Mouse (Mus musculus): ENCODE results near the gene 6430571L13Rik.
"Not testable (repeated sequence)": the region's sequence is repeated elsewhere in the genome, so short reads cannot be mapped to it uniquely, and the experiment has no call there.

6430571L13Rik gene

GRCm38 (mm10) chr9:107340267-107340859, at the start of gene 6430571L13Rik:
6430571L13Rik (plus strand) TSS chr9:107340602.
- DNase-seq: peak; percentile 94

GRCm38 (mm10) chr9:107290897-107291296, 49.5 kb upstream of the 6430571L13Rik start:
- peak; percentile 72 for DNase-seq

- DNase-seq: peak; percentile 57
These were observed 46.2 kb upstream of the 6430571L13Rik start for GRCm38 (mm10) chr9:107294249-107294648.

- DNase-seq: peak; percentile 52
These were observed 44.8 kb upstream of the 6430571L13Rik start for GRCm38 (mm10) chr9:107295616-107296015.

GRCm38 (mm10) chr9:107296016-107296040, 44.6 kb upstream of the 6430571L13Rik start, which contains the start of gene Cish:
Cish (plus strand) TSS chr9:107296026.
- DNase-seq: no peak

GRCm38 (mm10) chr9:107296041-107296440, 44.4 kb upstream of the 6430571L13Rik start:
- DNase-seq: no peak

DNA sequence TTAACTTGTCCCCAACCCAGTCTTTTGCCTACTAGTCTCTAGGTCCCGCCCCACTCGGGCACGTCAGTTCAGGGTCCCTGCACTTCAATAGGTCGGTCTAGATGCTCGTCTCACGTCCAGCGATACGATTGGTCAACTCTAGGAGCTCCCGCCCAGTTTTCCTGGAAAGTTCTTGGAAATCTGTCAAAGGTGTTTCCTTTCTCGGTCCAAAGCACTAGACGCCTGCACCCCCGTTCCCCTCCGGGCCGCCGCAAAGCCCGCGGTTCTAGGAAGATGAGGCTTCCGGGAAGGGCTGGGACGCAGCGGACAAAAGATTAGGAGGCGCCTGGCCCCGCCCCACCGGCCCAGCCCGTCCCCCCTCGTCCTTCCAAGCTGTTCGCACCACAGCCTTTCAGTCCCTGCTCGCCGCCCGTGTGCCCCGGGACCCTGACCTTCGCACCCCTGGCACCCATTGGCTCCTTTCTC, 43.9 kb upstream of the 6430571L13Rik start:
- DNase-seq: peak; percentile 92

GRCm38 (mm10) chr9:107297059-107297458, 43.3 kb upstream of the 6430571L13Rik start:
- no peak for DNase-seq

- DNase-seq: no peak
These were observed 42.7 kb upstream of the 6430571L13Rik start for GRCm38 (mm10) chr9:107297658-107298057.

DNA sequence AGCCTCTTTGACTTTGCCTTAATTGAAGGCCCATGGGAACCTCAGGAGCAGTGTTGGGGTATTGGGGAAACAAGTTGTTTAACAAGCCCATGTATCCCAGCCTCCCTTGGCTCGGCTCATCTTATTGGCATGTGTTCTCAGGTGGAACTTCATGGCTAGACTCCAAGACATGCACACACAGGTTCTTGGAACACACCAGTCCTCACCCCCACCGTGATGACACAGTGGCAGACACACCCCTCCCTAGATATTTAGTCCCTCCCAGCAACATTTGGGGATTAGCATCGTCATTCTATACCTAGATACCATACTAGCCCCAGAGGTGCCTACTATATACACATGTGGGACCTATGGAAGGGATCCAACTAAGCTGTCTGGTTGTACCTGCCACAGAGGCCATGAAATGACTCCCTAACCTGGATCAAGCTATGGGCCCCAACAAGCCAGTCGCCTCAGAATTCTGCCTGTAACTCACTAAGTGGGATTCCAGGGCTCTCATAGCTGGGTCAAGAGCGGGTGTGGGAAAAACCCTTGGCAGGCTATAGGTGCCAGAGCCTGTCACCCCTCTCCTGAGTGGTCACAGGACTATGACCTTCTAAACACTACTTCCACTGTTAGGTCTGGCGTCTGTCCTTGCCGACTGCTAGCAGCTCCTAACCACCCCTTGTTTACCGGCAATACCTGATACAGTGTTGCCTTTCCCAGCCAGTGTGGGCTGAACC, 42.2 kb upstream of the 6430571L13Rik start:
- no peak for DNase-seq

- DNase-seq: no peak
These were observed 41.5 kb upstream of the 6430571L13Rik start for GRCm38 (mm10) chr9:107298876-107299275.

DNA sequence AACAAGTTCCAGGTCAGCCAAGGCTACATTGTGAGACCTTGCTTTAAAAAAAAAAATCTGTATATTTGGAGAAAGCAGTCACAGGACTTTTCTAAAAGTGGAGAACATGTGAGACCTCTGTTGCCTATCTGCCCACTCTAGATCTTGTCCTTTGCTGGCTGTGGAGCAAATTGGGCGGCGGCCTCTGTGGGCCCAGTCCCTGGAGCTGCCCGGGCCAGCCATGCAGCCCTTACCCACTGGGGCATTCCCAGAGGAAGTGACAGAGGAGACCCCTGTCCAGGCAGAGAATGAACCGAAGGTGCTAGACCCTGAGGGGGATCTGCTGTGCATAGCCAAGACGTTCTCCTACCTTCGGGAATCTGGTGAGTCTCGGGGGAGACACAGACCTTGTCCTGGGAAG, 40.6 kb upstream of the 6430571L13Rik start:
- DNase-seq: no peak

DNA sequence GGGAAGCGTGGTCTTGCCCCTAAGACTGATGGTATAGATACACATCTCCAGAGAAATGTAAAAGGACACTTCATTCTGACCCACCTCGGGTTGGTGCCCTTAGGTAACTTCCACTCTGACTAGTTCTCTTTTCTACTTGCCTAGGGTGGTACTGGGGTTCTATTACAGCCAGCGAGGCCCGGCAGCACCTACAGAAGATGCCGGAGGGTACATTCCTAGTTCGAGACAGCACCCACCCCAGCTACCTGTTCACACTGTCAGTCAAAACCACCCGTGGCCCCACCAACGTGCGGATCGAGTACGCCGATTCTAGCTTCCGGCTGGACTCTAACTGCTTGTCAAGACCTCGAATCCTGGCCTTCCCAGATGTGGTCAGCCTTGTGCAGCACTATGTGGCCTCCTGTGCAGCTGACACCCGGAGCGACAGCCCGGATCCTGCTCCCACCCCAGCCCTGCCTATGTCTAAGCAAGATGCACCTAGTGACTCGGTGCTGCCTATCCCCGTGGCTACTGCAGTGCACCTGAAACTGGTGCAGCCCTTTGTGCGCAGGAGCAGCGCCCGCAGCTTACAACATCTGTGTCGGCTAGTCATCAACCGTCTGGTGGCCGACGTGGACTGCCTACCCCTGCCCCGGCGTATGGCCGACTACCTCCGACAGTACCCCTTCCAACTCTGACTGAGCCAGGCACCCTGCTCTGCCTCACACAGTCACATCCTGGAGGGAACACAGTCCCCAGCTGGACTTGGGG, 40.0 kb upstream of the 6430571L13Rik start:
- no peak for DNase-seq

GRCm38 (mm10) chr9:107301554-107302331, 38.7 kb upstream of the 6430571L13Rik start:
- DNase-seq: no peak

GRCm38 (mm10) chr9:107302592-107302991, 37.8 kb upstream of the 6430571L13Rik start:
- no peak for DNase-seq

GRCm38 (mm10) chr9:107303121-107303820, 37.1 kb upstream of the 6430571L13Rik start:
- DNase-seq: no peak

- no peak for DNase-seq
These were observed 36.5 kb upstream of the 6430571L13Rik start for GRCm38 (mm10) chr9:107303900-107304299.

DNA sequence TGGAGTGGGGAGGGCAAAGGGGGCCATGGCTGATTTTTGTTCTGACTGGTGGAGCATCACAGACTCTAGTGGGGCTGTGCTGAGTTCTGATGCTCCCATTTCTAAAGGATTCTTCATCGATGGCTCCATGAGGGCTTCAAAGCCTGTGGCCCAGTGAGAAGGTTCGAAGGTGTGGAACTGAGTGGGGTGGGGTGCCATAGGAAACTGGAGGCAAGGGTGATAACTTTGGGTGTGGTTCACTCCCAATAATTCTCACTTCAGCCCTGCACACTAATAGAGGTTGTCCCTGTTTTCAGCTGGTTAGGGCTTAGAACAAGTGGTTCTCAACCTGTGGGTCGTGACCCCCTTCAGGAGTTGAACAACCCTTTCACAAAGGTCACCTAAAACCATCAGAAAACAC, 36.0 kb upstream of the 6430571L13Rik start:
- DNase-seq: no peak

DNA sequence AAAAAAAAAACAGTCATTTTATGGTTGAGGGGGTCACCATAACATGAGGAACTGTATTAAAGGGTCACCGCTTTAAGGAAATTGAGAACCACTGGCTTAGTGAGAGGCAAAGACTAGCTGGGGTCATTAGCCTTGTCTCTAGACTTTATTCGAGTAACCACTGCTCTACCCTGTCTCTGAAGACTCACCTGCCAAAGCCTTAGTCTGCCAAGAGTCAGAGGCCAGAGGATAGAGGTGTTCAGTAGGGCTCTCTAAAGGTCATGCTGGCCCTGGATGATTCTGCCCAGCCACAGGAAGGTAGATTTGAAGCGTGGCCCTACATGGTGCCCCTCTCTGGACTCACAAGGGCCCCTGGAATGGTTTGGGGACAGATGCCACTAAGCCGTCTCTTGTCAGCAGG, 35.4 kb upstream of the 6430571L13Rik start:
- DNase-seq: no peak

DNA sequence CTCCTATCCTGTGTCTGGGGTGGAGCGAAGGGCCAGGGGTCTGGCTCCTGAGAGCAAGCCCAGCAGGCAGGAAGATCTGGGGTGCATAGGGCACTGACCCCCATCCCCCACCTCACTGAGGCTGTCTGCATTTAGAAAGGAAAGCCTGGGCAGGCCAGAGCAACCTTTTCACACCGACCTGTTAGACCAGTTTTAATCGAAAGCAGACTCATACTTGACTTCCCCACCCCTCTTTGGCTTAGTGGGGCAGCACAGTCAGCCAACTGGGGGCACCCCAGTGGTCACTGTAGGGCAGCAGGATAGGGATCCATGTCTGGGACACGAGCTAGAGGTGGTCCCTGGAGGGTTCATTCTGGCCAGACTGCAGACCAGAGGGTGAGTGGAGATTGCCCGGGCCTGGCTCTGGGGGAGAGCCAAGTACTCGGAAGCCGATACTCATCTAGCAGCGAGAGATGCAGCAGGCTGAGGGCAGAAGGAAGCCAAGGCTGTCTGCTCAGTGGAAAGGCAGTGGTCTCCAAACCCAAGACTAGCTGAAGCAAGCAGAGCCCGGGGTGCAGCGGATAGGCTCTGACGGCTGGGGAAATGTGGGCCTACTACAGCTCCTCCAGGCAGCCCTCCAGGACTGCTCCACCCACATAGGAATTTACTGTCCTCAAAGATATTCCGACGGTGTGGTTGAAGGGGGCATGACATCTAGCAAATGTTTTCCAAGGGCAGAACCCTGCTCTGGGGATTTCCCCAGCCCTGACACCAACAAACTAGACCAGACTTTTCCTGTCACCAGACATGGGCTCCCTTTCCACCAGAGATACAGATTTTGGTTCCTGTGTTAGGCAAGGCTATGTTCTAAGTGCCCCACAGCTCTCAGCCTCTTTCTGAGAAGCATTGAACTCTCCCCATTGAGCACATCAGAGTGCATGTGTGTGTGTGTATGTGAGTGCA, 34.5 kb upstream of the 6430571L13Rik start:
- DNase-seq: no peak

- DNase-seq: not testable (repeated sequence)
These were observed 33.7 kb upstream of the 6430571L13Rik start for GRCm38 (mm10) chr9:107306673-107307072.
